Mouse (Mus musculus): ENCODE measurements around the gene Dtd1. TPM values are rescaled to one million over a fixed set of nuclear protein-coding genes. Genes with fewer than 3 reads are reported as not detected.

The Dtd1 gene
- polyA plus RNA-seq, 1 experiment from 2014 or later: 31.6 TPM

- no peak overlapping the region for H3K9ac ChIP-seq (ENCODE audit: low read length)
- no peak overlapping the region for H3K4me3 ChIP-seq (ENCODE audit: low read length)
- H3K4me1 ChIP-seq (ENCODE audit: control insufficient read depth, insufficient read depth, low read length): no peaks in the 10 kb centered on the region
- H3K27ac ChIP-seq (ENCODE audit: low read length): no peak overlapping the region
- ATAC-seq (replicated peaks; ENCODE audit: extremely low read depth, insufficient read depth, low FRiP score): no peak
- peaks cover 3% of the 10 kb centered on the region; the same call in 1 of the 2 replicates for H3K9me3 ChIP-seq (replicated peaks; ENCODE audit: control insufficient read depth, low read length)
- H3K27me3 ChIP-seq (ENCODE audit: control insufficient read depth, insufficient read depth, low read length): no peaks in the 10 kb centered on the region
- H3K4me2 ChIP-seq (ENCODE audit: low read depth, low read length): no peak overlapping the region
- no peaks in the 10 kb centered on the region for H3K36me3 ChIP-seq (ENCODE audit: control insufficient read depth, insufficient read depth)
- 87% methylated on average over 2 of the region's 2 CpGs for WGBS
Measured at GRCm38 (mm10) chr2:144692777-144693176, 93.1 kb downstream of the Dtd1 start.

- H3K9me3 ChIP-seq (replicated peaks; ENCODE audit: control insufficient read depth, low read length): peaks cover 3% of the 10 kb centered on the region; the same call in 1 of the 2 replicates
- H3K4me1 ChIP-seq (ENCODE audit: control insufficient read depth, insufficient read depth, low read length): no peaks in the 10 kb centered on the region
- H3K9ac ChIP-seq (ENCODE audit: low read length): no peak overlapping the region
- no peaks in the 10 kb centered on the region for H3K36me3 ChIP-seq (ENCODE audit: control insufficient read depth, insufficient read depth)
- no peaks in the 10 kb centered on the region for H3K27me3 ChIP-seq (ENCODE audit: control insufficient read depth, insufficient read depth, low read length)
- no peak for ATAC-seq (replicated peaks; ENCODE audit: extremely low read depth, insufficient read depth, low FRiP score)
- H3K4me3 ChIP-seq (ENCODE audit: low read length): no peak overlapping the region
- no peak overlapping the region for H3K4me2 ChIP-seq (ENCODE audit: low read depth, low read length)
- 80% methylated on average over 2 of the region's 2 CpGs for WGBS
- H3K27ac ChIP-seq (ENCODE audit: low read length): no peak overlapping the region
Measured at GRCm38 (mm10) chr2:144694923-144695322, 95.2 kb downstream of the Dtd1 start.

GRCm38 (mm10) chr2:144698046-144698445 is 98.3 kb downstream of the Dtd1 start:
- Histone ChIP-seq H3K4me2 (ENCODE audit: low read depth, low read length) (no peak overlapping the region), H3K36me3 (ENCODE audit: control insufficient read depth, insufficient read depth) (no peaks in the 10 kb centered on the region), H3K4me1 (ENCODE audit: control insufficient read depth, insufficient read depth, low read length) (no peaks in the 10 kb centered on the region), H3K27me3 (ENCODE audit: control insufficient read depth, insufficient read depth, low read length) (no peaks in the 10 kb centered on the region), H3K9ac (ENCODE audit: low read length) (no peak overlapping the region), H3K9me3 (replicated peaks; ENCODE audit: control insufficient read depth, low read length) (peaks cover 3% of the 10 kb centered on the region; the same call in 1 of the 2 replicates), H3K4me3 (ENCODE audit: low read length) (no peak overlapping the region), H3K27ac (ENCODE audit: low read length) (no peak overlapping the region)
- WGBS: 87% methylated on average over 12 of the region's 12 CpGs
- ATAC-seq (replicated peaks; ENCODE audit: extremely low read depth, insufficient read depth, low FRiP score): no peak

GRCm38 (mm10) chr2:144700608-144701007 is 100.9 kb downstream of the Dtd1 start:
- Histone ChIP-seq H3K36me3 (ENCODE audit: control insufficient read depth, insufficient read depth) (no peaks in the 10 kb centered on the region), H3K9me3 (replicated peaks; ENCODE audit: control insufficient read depth, low read length) (peaks cover 3% of the 10 kb centered on the region; the same call in 1 of the 2 replicates), H3K9ac (ENCODE audit: low read length) (no peak overlapping the region), H3K4me3 (ENCODE audit: low read length) (no peak overlapping the region), H3K4me1 (ENCODE audit: control insufficient read depth, insufficient read depth, low read length) (no peaks in the 10 kb centered on the region), H3K4me2 (ENCODE audit: low read depth, low read length) (no peak overlapping the region), H3K27me3 (ENCODE audit: control insufficient read depth, insufficient read depth, low read length) (no peaks in the 10 kb centered on the region), H3K27ac (ENCODE audit: low read length) (no peak overlapping the region)
- no peak for ATAC-seq (replicated peaks; ENCODE audit: extremely low read depth, insufficient read depth, low FRiP score)
- 85% methylated on average over 11 of the region's 11 CpGs for WGBS

GRCm38 (mm10) chr2:144701415-144702149 is 101.9 kb downstream of the Dtd1 start:
- WGBS: 94% methylated on average over 3 of the region's 3 CpGs
- Histone ChIP-seq H3K27ac (ENCODE audit: low read length) (no peak overlapping the region), H3K27me3 (ENCODE audit: control insufficient read depth, insufficient read depth, low read length) (no peaks in the 10 kb centered on the region), H3K4me2 (ENCODE audit: low read depth, low read length) (no peak overlapping the region), H3K36me3 (ENCODE audit: control insufficient read depth, insufficient read depth) (no peaks in the 10 kb centered on the region), H3K9ac (ENCODE audit: low read length) (no peak overlapping the region), H3K4me1 (ENCODE audit: control insufficient read depth, insufficient read depth, low read length) (no peaks in the 10 kb centered on the region), H3K9me3 (replicated peaks; ENCODE audit: control insufficient read depth, low read length) (peaks cover 3% of the 10 kb centered on the region; the same call in 1 of the 2 replicates), H3K4me3 (ENCODE audit: low read length) (no peak overlapping the region)
- ATAC-seq (replicated peaks; ENCODE audit: extremely low read depth, insufficient read depth, low FRiP score): no peak

GRCm38 (mm10) chr2:144709285-144709684 is 109.6 kb downstream of the Dtd1 start:
- Histone ChIP-seq H3K9me3 (replicated peaks; ENCODE audit: control insufficient read depth, low read length) (0 out of 2 replicates have a peak, but pooled peaks cover 2% of the 10 kb centered on the region), H3K4me1 (ENCODE audit: control insufficient read depth, insufficient read depth, low read length) (no peaks in the 10 kb centered on the region), H3K27ac (ENCODE audit: low read length) (no peak overlapping the region), H3K4me2 (ENCODE audit: low read depth, low read length) (no peak overlapping the region), H3K27me3 (ENCODE audit: control insufficient read depth, insufficient read depth, low read length) (no peaks in the 10 kb centered on the region), H3K4me3 (ENCODE audit: low read length) (no peak overlapping the region), H3K9ac (ENCODE audit: low read length) (no peak overlapping the region), H3K36me3 (ENCODE audit: control insufficient read depth, insufficient read depth) (no peaks in the 10 kb centered on the region)
- ATAC-seq (replicated peaks; ENCODE audit: extremely low read depth, insufficient read depth, low FRiP score): no peak
- WGBS: 47% methylated on average over 1 of the region's 1 CpGs

GRCm38 (mm10) chr2:144709704-144710103 is 110.0 kb downstream of the Dtd1 start:
- Histone ChIP-seq H3K4me2 (ENCODE audit: low read depth, low read length) (no peak overlapping the region), H3K27me3 (ENCODE audit: control insufficient read depth, insufficient read depth, low read length) (no peaks in the 10 kb centered on the region), H3K9me3 (replicated peaks; ENCODE audit: control insufficient read depth, low read length) (0 out of 2 replicates have a peak, but pooled peaks cover 2% of the 10 kb centered on the region), H3K9ac (ENCODE audit: low read length) (no peak overlapping the region), H3K27ac (ENCODE audit: low read length) (no peak overlapping the region), H3K4me3 (ENCODE audit: low read length) (no peak overlapping the region), H3K36me3 (ENCODE audit: control insufficient read depth, insufficient read depth) (no peaks in the 10 kb centered on the region), H3K4me1 (ENCODE audit: control insufficient read depth, insufficient read depth, low read length) (no peaks in the 10 kb centered on the region)
- ATAC-seq (replicated peaks; ENCODE audit: extremely low read depth, insufficient read depth, low FRiP score): no peak
- WGBS: 80% methylated on average over 2 of the region's 2 CpGs

GRCm38 (mm10) chr2:144714596-144714995 is 114.9 kb downstream of the Dtd1 start:
- H3K4me1 ChIP-seq (ENCODE audit: control insufficient read depth, insufficient read depth, low read length): no peaks in the 10 kb centered on the region
- H3K4me2 ChIP-seq (ENCODE audit: low read depth, low read length): no peak overlapping the region
- 54% methylated on average over 2 of the region's 2 CpGs for WGBS
- H3K36me3 ChIP-seq (ENCODE audit: control insufficient read depth, insufficient read depth): no peaks in the 10 kb centered on the region
- no peak overlapping the region for H3K9ac ChIP-seq (ENCODE audit: low read length)
- 0 out of 2 replicates have a peak, but pooled peaks cover 2% of the 10 kb centered on the region for H3K9me3 ChIP-seq (replicated peaks; ENCODE audit: control insufficient read depth, low read length)
- H3K27ac ChIP-seq (ENCODE audit: low read length): no peak overlapping the region
- no peak for ATAC-seq (replicated peaks; ENCODE audit: extremely low read depth, insufficient read depth, low FRiP score)
- H3K27me3 ChIP-seq (ENCODE audit: control insufficient read depth, insufficient read depth, low read length): no peaks in the 10 kb centered on the region
- no peak overlapping the region for H3K4me3 ChIP-seq (ENCODE audit: low read length)

GRCm38 (mm10) chr2:144715211-144715768 is 115.6 kb downstream of the Dtd1 start:
- no peaks in the 10 kb centered on the region for H3K4me1 ChIP-seq (ENCODE audit: control insufficient read depth, insufficient read depth, low read length)
- H3K27ac ChIP-seq (ENCODE audit: low read length): no peak overlapping the region
- 76% methylated on average over 2 of the region's 2 CpGs for WGBS
- H3K4me3 ChIP-seq (ENCODE audit: low read length): no peak overlapping the region
- no peak overlapping the region for H3K4me2 ChIP-seq (ENCODE audit: low read depth, low read length)
- no peaks in the 10 kb centered on the region for H3K36me3 ChIP-seq (ENCODE audit: control insufficient read depth, insufficient read depth)
- H3K9ac ChIP-seq (ENCODE audit: low read length): no peak overlapping the region
- 0 out of 2 replicates have a peak, but pooled peaks cover 2% of the 10 kb centered on the region for H3K9me3 ChIP-seq (replicated peaks; ENCODE audit: control insufficient read depth, low read length)
- H3K27me3 ChIP-seq (ENCODE audit: control insufficient read depth, insufficient read depth, low read length): no peaks in the 10 kb centered on the region
- no peak for ATAC-seq (replicated peaks; ENCODE audit: extremely low read depth, insufficient read depth, low FRiP score)
